ENCODE assay signal across 21 mouse cellular contexts in genomic region chr14:74956702-74957101, GRCm38 (mm10).
"Had no signal": no experiment of that assay in that cellular context is flagged by ENCODE, and none has a peak within 500 bp of the region (broad histone marks: within the 10 kb centered on the region; RNA-seq: fewer than 3 reads in every experiment).

No protein-coding gene starts in this region.

- H3K4me3 ChIP-seq: intestine, embryonic 15.5 days; kidney, embryonic 15.5 days; limb, embryonic 12.5 days; limb, embryonic 15.5 days; midbrain, embryonic 13.5 days; myocyte; neural tube, embryonic 13.5 days; stomach, embryonic 15.5 days had no signal

- DNase-seq: kidney, adult 11 months; kidney, adult 8-10 months; kidney, postnatal 10 days; kidney, postnatal 36 days; left cerebral cortex, postnatal 4 days; lung, adult 18-20 months; lung, postnatal 4 days; retina, postnatal 1 day; right cerebral cortex, postnatal 25 days; spleen, adult 18-20 months; thymus, adult 18-20 months; thymus, postnatal 36 days had no signal

- H3K4me1 ChIP-seq: intestine, embryonic 15.5 days; kidney, embryonic 15.5 days; limb, embryonic 12.5 days; limb, embryonic 15.5 days; midbrain, embryonic 13.5 days; neural tube, embryonic 13.5 days; stomach, embryonic 15.5 days had no signal

- H3K27me3 ChIP-seq: intestine, embryonic 15.5 days; kidney, embryonic 15.5 days; limb, embryonic 12.5 days; limb, embryonic 15.5 days; midbrain, embryonic 13.5 days; neural tube, embryonic 13.5 days; stomach, embryonic 15.5 days had no signal

- H3K36me3 ChIP-seq: intestine, embryonic 15.5 days; kidney, embryonic 15.5 days; limb, embryonic 12.5 days; limb, embryonic 15.5 days; midbrain, embryonic 13.5 days; neural tube, embryonic 13.5 days; stomach, embryonic 15.5 days had no signal

- H3K9ac ChIP-seq: intestine, embryonic 15.5 days; kidney, embryonic 15.5 days; limb, embryonic 12.5 days; limb, embryonic 15.5 days; liver, embryonic 14.5 days; midbrain, embryonic 13.5 days; neural tube, embryonic 13.5 days; stomach, embryonic 15.5 days had no signal

- H3K27ac ChIP-seq: intestine, embryonic 15.5 days; kidney, embryonic 15.5 days; limb, embryonic 12.5 days; limb, embryonic 15.5 days; liver, embryonic 14.5 days; midbrain, embryonic 13.5 days; neural tube, embryonic 13.5 days; stomach, embryonic 15.5 days had no signal
